Mouse (Mus musculus) limb, embryonic 13.5 days (tissue): ENCODE measurements around the gene Cdpf1. TPM values are rescaled to one million over a fixed set of nuclear protein-coding genes. Genes with fewer than 3 reads are reported as not detected.

ENCODE experiments used
- ATAC-seq: fragments of 200-750 bp; cut with Nextera tagmentation; 2 replicates; pipeline ENCODE4 v1.8.0; 2017; ENCODE audit warnings: low read depth, moderate number of reproducible peaks, moderate TSS enrichment; ENCODE audit not compliant: low FRiP score
- H3K27ac ChIP-seq: fragments of 300-500 bp; sonication (generic); 2 replicates; pipeline ENCODE4 v1.5.1; 2015; ENCODE audit warnings: inconsistent platforms, mild to moderate bottlenecking, moderate library complexity
- H3K27me3 ChIP-seq: fragments of 300-500 bp; sonication (generic); 2 replicates; pipeline ENCODE4 v1.6.1; 2015; ENCODE audit warnings: mild to moderate bottlenecking, inconsistent platforms
- H3K36me3 ChIP-seq: fragments of 300-500 bp; sonication (generic); 2 replicates; pipeline ENCODE4 v1.6.1; 2015; ENCODE audit warnings: inconsistent platforms, mild to moderate bottlenecking, moderate library complexity
- H3K4me1 ChIP-seq: fragments of 300-500 bp; sonication (generic); 2 replicates; pipeline ENCODE4 v1.6.1; 2015; ENCODE audit warnings: inconsistent platforms
- H3K4me2 ChIP-seq: fragments of 300-500 bp; sonication (generic); replicated peaks from 2 replicates; pipeline ENCODE4 v1.6.1; 2015; ENCODE audit warnings: inconsistent platforms, mild to moderate bottlenecking, moderate library complexity
- H3K4me3 ChIP-seq: fragments of 300-500 bp; sonication (generic); 2 replicates; pipeline ENCODE4 v1.5.1; 2015; ENCODE audit warnings: moderate library complexity, mild to moderate bottlenecking, inconsistent platforms
- H3K9ac ChIP-seq: fragments of 300-500 bp; sonication (generic); 2 replicates; pipeline ENCODE4 v1.6.1; 2015; ENCODE audit warnings: mild to moderate bottlenecking, inconsistent platforms
- H3K9me3 ChIP-seq: fragments of 300-500 bp; sonication (generic); 2 replicates; pipeline ENCODE4 v1.6.1; 2016; ENCODE audit warnings: inconsistent platforms
- WGBS: fragments of 180-500 bp; shearing (Covaris S2); methylation state at CpG from one replicate; pipeline ENCODE4 v1.1.7; 2015; 5-methylcytosine and 5-hydroxymethylcytosine counted together
- polyA plus RNA-seq: library from polyadenylated mRNA; unstranded; fragments of >200 nt; fragmentation: Nextera tagmentation; extraction: Ambion mirVana; gene quantifications from 2 replicates; pipeline ENCODE4 v1.2.1, GENCODE M21; 2015

The Cdpf1 gene
- polyA plus RNA-seq, 1 experiment from 2014 or later: 27.7 TPM

GRCm38 (mm10) chr15:85776241-85776640, 35.3 kb downstream of the Cdpf1 start:
- Histone ChIP-seq H3K27ac (no peak overlapping the region), H3K9me3 (no peaks in the 10 kb centered on the region), H3K4me3 (no peak overlapping the region), H3K4me1 (no peaks in the 10 kb centered on the region), H3K9ac (no peak overlapping the region), H3K36me3 (no peaks in the 10 kb centered on the region), H3K27me3 (no peaks in the 10 kb centered on the region), H3K4me2 (no peak overlapping the region)
- 64% methylated on average over 2 of the region's 2 CpGs for WGBS
- ATAC-seq: no peak

GRCm38 (mm10) chr15:85775001-85775400, 36.5 kb downstream of the Cdpf1 start:
- ATAC-seq: no peak
- WGBS: 84% methylated on average over 7 of the region's 7 CpGs
- H3K4me2 ChIP-seq: no peak overlapping the region

GRCm38 (mm10) chr15:85774419-85774818, 37.1 kb downstream of the Cdpf1 start:
- ATAC-seq: no peak
- no peaks in the 10 kb centered on the region for H3K36me3 ChIP-seq
- H3K4me2 ChIP-seq: no peak overlapping the region
- no peak overlapping the region for H3K4me3 ChIP-seq
- 90% methylated on average over 9 of the region's 9 CpGs for WGBS
- no peaks in the 10 kb centered on the region for H3K9me3 ChIP-seq
- H3K4me1 ChIP-seq: no peaks in the 10 kb centered on the region
- H3K27me3 ChIP-seq: no peaks in the 10 kb centered on the region
- H3K27ac ChIP-seq: no peak overlapping the region
- no peak overlapping the region for H3K9ac ChIP-seq

More at GRCm38 (mm10) chr15:85775001-85775400, 36.5 kb downstream of the Cdpf1 start:
- Histone ChIP-seq H3K4me3 (no peak overlapping the region), H3K9ac (no peak overlapping the region), H3K36me3 (no peaks in the 10 kb centered on the region), H3K9me3 (no peaks in the 10 kb centered on the region), H3K27me3 (no peaks in the 10 kb centered on the region), H3K27ac (no peak overlapping the region), H3K4me1 (no peaks in the 10 kb centered on the region)

- Histone ChIP-seq H3K36me3 (no peaks in the 10 kb centered on the region), H3K27ac (no peak overlapping the region), H3K4me3 (no peak overlapping the region), H3K9ac (no peak overlapping the region), H3K27me3 (0 out of 2 replicates have a peak, but pooled peaks cover 4% of the 10 kb centered on the region), H3K4me2 (no peak overlapping the region), H3K4me1 (no peaks in the 10 kb centered on the region), H3K9me3 (no peaks in the 10 kb centered on the region)
- no peak for ATAC-seq
- WGBS: 75% methylated on average over 11 of the region's 11 CpGs
These were observed 39.3 kb downstream of the Cdpf1 start for GRCm38 (mm10) chr15:85772146-85772740.

- no peaks in the 10 kb centered on the region for H3K9me3 ChIP-seq
- H3K4me1 ChIP-seq: no peaks in the 10 kb centered on the region
- no peak for ATAC-seq
- 83% methylated on average over 17 of the region's 17 CpGs for WGBS
- no peak overlapping the region for H3K4me3 ChIP-seq
- 0 out of 2 replicates have a peak, but pooled peaks cover 4% of the 10 kb centered on the region for H3K27me3 ChIP-seq
- H3K9ac ChIP-seq: no peak overlapping the region
- H3K36me3 ChIP-seq: no peaks in the 10 kb centered on the region
- no peak overlapping the region for H3K27ac ChIP-seq
- no peak overlapping the region for H3K4me2 ChIP-seq
These were observed 40.0 kb downstream of the Cdpf1 start for GRCm38 (mm10) chr15:85771306-85772121.

GRCm38 (mm10) chr15:85768991-85769390, 42.5 kb downstream of the Cdpf1 start:
- no peak overlapping the region for H3K9ac ChIP-seq
- no peak for ATAC-seq
- no peak overlapping the region for H3K4me2 ChIP-seq
- H3K27me3 ChIP-seq: 0 out of 2 replicates have a peak, but pooled peaks cover 4% of the 10 kb centered on the region
- 90% methylated on average over 8 of the region's 8 CpGs for WGBS
- H3K4me1 ChIP-seq: no peaks in the 10 kb centered on the region
- no peaks in the 10 kb centered on the region for H3K36me3 ChIP-seq
- H3K9me3 ChIP-seq: no peaks in the 10 kb centered on the region
- no peak overlapping the region for H3K4me3 ChIP-seq
- H3K27ac ChIP-seq: no peak overlapping the region

GRCm38 (mm10) chr15:85766677-85767076, 44.8 kb downstream of the Cdpf1 start:
- 86% methylated on average over 5 of the region's 5 CpGs for WGBS

GRCm38 (mm10) chr15:85765022-85765421, 46.5 kb downstream of the Cdpf1 start:
- H3K36me3 ChIP-seq: no peaks in the 10 kb centered on the region
- H3K4me2 ChIP-seq: no peak overlapping the region
- no peaks in the 10 kb centered on the region for H3K4me1 ChIP-seq
- 52% methylated on average over 3 of the region's 3 CpGs for WGBS
- H3K9me3 ChIP-seq: no peaks in the 10 kb centered on the region
- no peak for ATAC-seq
- no peak overlapping the region for H3K4me3 ChIP-seq
- no peak overlapping the region for H3K27ac ChIP-seq
- H3K9ac ChIP-seq: no peak overlapping the region
- 0 out of 2 replicates have a peak, but pooled peaks cover 4% of the 10 kb centered on the region for H3K27me3 ChIP-seq

More at GRCm38 (mm10) chr15:85766677-85767076, 44.8 kb downstream of the Cdpf1 start:
- Histone ChIP-seq H3K9me3 (no peaks in the 10 kb centered on the region), H3K27ac (no peak overlapping the region), H3K4me1 (no peaks in the 10 kb centered on the region), H3K4me2 (no peak overlapping the region), H3K4me3 (no peak overlapping the region), H3K36me3 (no peaks in the 10 kb centered on the region), H3K9ac (no peak overlapping the region), H3K27me3 (0 out of 2 replicates have a peak, but pooled peaks cover 4% of the 10 kb centered on the region)
- no peak for ATAC-seq

- no peak for ATAC-seq
- H3K9ac ChIP-seq: no peak overlapping the region
- H3K4me3 ChIP-seq: no peak overlapping the region
- no peak overlapping the region for H3K27ac ChIP-seq
- 74% methylated on average over 4 of the region's 4 CpGs for WGBS
- no peaks in the 10 kb centered on the region for H3K4me1 ChIP-seq
- H3K27me3 ChIP-seq: no peaks in the 10 kb centered on the region
- no peak overlapping the region for H3K4me2 ChIP-seq
- no peaks in the 10 kb centered on the region for H3K36me3 ChIP-seq
- peaks cover 4% of the 10 kb centered on the region for H3K9me3 ChIP-seq
These were observed 48.7 kb downstream of the Cdpf1 start for GRCm38 (mm10) chr15:85762761-85763160.

GRCm38 (mm10) chr15:85757768-85758167, 53.7 kb downstream of the Cdpf1 start:
- ATAC-seq: no peak
- H3K27me3 ChIP-seq: no peaks in the 10 kb centered on the region

More at GRCm38 (mm10) chr15:85757768-85758167, 53.7 kb downstream of the Cdpf1 start:
- H3K9ac ChIP-seq: no peak overlapping the region
- WGBS: 90% methylated on average over 3 of the region's 3 CpGs
- no peak overlapping the region for H3K4me2 ChIP-seq
- peaks cover 9% of the 10 kb centered on the region for H3K9me3 ChIP-seq
- no peak overlapping the region for H3K4me3 ChIP-seq
- H3K4me1 ChIP-seq: no peaks in the 10 kb centered on the region
- H3K27ac ChIP-seq: no peak overlapping the region
- H3K36me3 ChIP-seq: no peaks in the 10 kb centered on the region
